Mouse (Mus musculus): ENCODE data around the gene Hist2h2be. TPM values are rescaled to one million over a fixed set of nuclear protein-coding genes. Genes with fewer than 3 reads are reported as not detected.

Gene Hist2h2be
- polyA plus RNA-seq, 1 experiment from 2014 or later: 4.7 TPM

- H3K4me3 ChIP-seq (ENCODE audit: low read depth, low read length): no peak overlapping the region
- no peaks in the 10 kb centered on the region for H3K27me3 ChIP-seq (ENCODE audit: control insufficient read depth, insufficient read depth, low read depth, low read length)
- H3K4me2 ChIP-seq (ENCODE audit: low read length): no peak overlapping the region
- H3K9ac ChIP-seq (ENCODE audit: low read depth, low read length): no peak overlapping the region
- peaks cover 20% of the 10 kb centered on the region for H3K36me3 ChIP-seq (ENCODE audit: control insufficient read depth, insufficient read depth, low read length)
- ATAC-seq: no peak
- no peaks in the 10 kb centered on the region for H3K9me3 ChIP-seq (replicated peaks; ENCODE audit: control insufficient read depth, low read length, poor library complexity, severe bottlenecking)
- H3K4me1 ChIP-seq (ENCODE audit: control insufficient read depth, insufficient read depth, low read length): peaks cover 31% of the 10 kb centered on the region
- no peak overlapping the region for H3K27ac ChIP-seq (ENCODE audit: low read length)
- 52% methylated on average over 4 of the region's 4 CpGs for WGBS
Observed at GRCm38 (mm10) chr3:96179531-96179930, 41.4 kb upstream of the Hist2h2be start.

- H3K9me3 ChIP-seq (replicated peaks; ENCODE audit: control insufficient read depth, low read length, poor library complexity, severe bottlenecking): no peaks in the 10 kb centered on the region
- no peaks in the 10 kb centered on the region for H3K27me3 ChIP-seq (ENCODE audit: control insufficient read depth, insufficient read depth, low read depth, low read length)
- peak within 1 kb of the TSS; percentile 76 for H3K4me3 ChIP-seq (ENCODE audit: low read depth, low read length)
- peak within 1 kb of the TSS; percentile 91 for H3K9ac ChIP-seq (ENCODE audit: low read depth, low read length)
- peaks cover 25% of the 10 kb centered on the region for H3K4me1 ChIP-seq (ENCODE audit: control insufficient read depth, insufficient read depth, low read length)
- peak within 1 kb of the TSS; percentile 66 for H3K4me2 ChIP-seq (ENCODE audit: low read length)
- under 1% methylated on average over 19 of the region's 23 CpGs for WGBS
- peaks cover 20% of the 10 kb centered on the region for H3K36me3 ChIP-seq (ENCODE audit: control insufficient read depth, insufficient read depth, low read length)
- H3K27ac ChIP-seq (ENCODE audit: low read length): peak within 1 kb of the TSS; percentile 93
- ATAC-seq: peak; percentile 77
Observed at GRCm38 (mm10) chr3:96180727-96181477, 40.0 kb upstream of the Hist2h2be start, which contains the start of gene Sv2a. TSS of gene Sv2a (plus strand) at chr3:96181151.

- Histone ChIP-seq H3K9ac (ENCODE audit: low read depth, low read length) (peak overlapping the region; percentile 91), H3K4me3 (ENCODE audit: low read depth, low read length) (peak overlapping the region; percentile 76), H3K27ac (ENCODE audit: low read length) (peak overlapping the region; percentile 93), H3K27me3 (ENCODE audit: control insufficient read depth, insufficient read depth, low read depth, low read length) (no peaks in the 10 kb centered on the region), H3K36me3 (ENCODE audit: control insufficient read depth, insufficient read depth, low read length) (peaks cover 20% of the 10 kb centered on the region), H3K4me2 (ENCODE audit: low read length) (peak overlapping the region; percentile 66), H3K4me1 (ENCODE audit: control insufficient read depth, insufficient read depth, low read length) (peaks cover 25% of the 10 kb centered on the region), H3K9me3 (replicated peaks; ENCODE audit: control insufficient read depth, low read length, poor library complexity, severe bottlenecking) (no peaks in the 10 kb centered on the region)
- ATAC-seq: peak; percentile 66
- 21% methylated on average over 12 of the region's 12 CpGs for WGBS
Observed at GRCm38 (mm10) chr3:96181510-96182381, 39.2 kb upstream of the Hist2h2be start.

- peaks cover 25% of the 10 kb centered on the region for H3K4me1 ChIP-seq (ENCODE audit: control insufficient read depth, insufficient read depth, low read length)
- peaks cover 20% of the 10 kb centered on the region for H3K36me3 ChIP-seq (ENCODE audit: control insufficient read depth, insufficient read depth, low read length)
- no peak for ATAC-seq
- H3K4me3 ChIP-seq (ENCODE audit: low read depth, low read length): peak overlapping the region; percentile 76
- H3K27me3 ChIP-seq (ENCODE audit: control insufficient read depth, insufficient read depth, low read depth, low read length): no peaks in the 10 kb centered on the region
- peak overlapping the region; percentile 93 for H3K27ac ChIP-seq (ENCODE audit: low read length)
- no peaks in the 10 kb centered on the region for H3K9me3 ChIP-seq (replicated peaks; ENCODE audit: control insufficient read depth, low read length, poor library complexity, severe bottlenecking)
- peak overlapping the region; percentile 91 for H3K9ac ChIP-seq (ENCODE audit: low read depth, low read length)
- peak overlapping the region; percentile 66 for H3K4me2 ChIP-seq (ENCODE audit: low read length)
- 20% methylated on average over 4 of the region's 4 CpGs for WGBS
Observed at GRCm38 (mm10) chr3:96182382-96182776, 38.5 kb upstream of the Hist2h2be start.

- Histone ChIP-seq H3K4me2 (ENCODE audit: low read length) (no peak overlapping the region), H3K27me3 (ENCODE audit: control insufficient read depth, insufficient read depth, low read depth, low read length) (no peaks in the 10 kb centered on the region), H3K9ac (ENCODE audit: low read depth, low read length) (no peak overlapping the region), H3K9me3 (replicated peaks; ENCODE audit: control insufficient read depth, low read length, poor library complexity, severe bottlenecking) (no peaks in the 10 kb centered on the region), H3K36me3 (ENCODE audit: control insufficient read depth, insufficient read depth, low read length) (peaks cover 39% of the 10 kb centered on the region), H3K27ac (ENCODE audit: low read length) (no peak overlapping the region), H3K4me1 (ENCODE audit: control insufficient read depth, insufficient read depth, low read length) (peaks cover 11% of the 10 kb centered on the region), H3K4me3 (ENCODE audit: low read depth, low read length) (no peak overlapping the region)
- ATAC-seq: no peak
- 74% methylated on average over 12 of the region's 12 CpGs for whole genome bisulfite sequencing
Observed at GRCm38 (mm10) chr3:96192977-96193376, 27.9 kb upstream of the Hist2h2be start.

GRCm38 (mm10) chr3:96194966-96195365 lies 26.0 kb upstream of the Hist2h2be start:
- 89% methylated on average over 10 of the region's 10 CpGs for WGBS
- ATAC-seq: no peak

GRCm38 (mm10) chr3:96195616-96196313 lies 25.2 kb upstream of the Hist2h2be start:
- peaks cover 12% of the 10 kb centered on the region for H3K4me1 ChIP-seq (ENCODE audit: control insufficient read depth, insufficient read depth, low read length)
- ATAC-seq: no peak
- no peaks in the 10 kb centered on the region for H3K27me3 ChIP-seq (ENCODE audit: control insufficient read depth, insufficient read depth, low read depth, low read length)
- peak overlapping the region; percentile 96; the same call in 1 of the 2 replicates for H3K4me2 ChIP-seq (ENCODE audit: low read length)
- H3K27ac ChIP-seq (ENCODE audit: low read length): no peak overlapping the region; the same call in 1 of the 2 replicates
- no peak overlapping the region; the same call in 1 of the 2 replicates for H3K4me3 ChIP-seq (ENCODE audit: low read depth, low read length)
- peaks cover 18% of the 10 kb centered on the region for H3K36me3 ChIP-seq (ENCODE audit: control insufficient read depth, insufficient read depth, low read length)
- WGBS: 93% methylated on average over 11 of the region's 11 CpGs
- no peaks in the 10 kb centered on the region for H3K9me3 ChIP-seq (replicated peaks; ENCODE audit: control insufficient read depth, low read length, poor library complexity, severe bottlenecking)
- no peak overlapping the region for H3K9ac ChIP-seq (ENCODE audit: low read depth, low read length)

More at GRCm38 (mm10) chr3:96194966-96195365, 26.0 kb upstream of the Hist2h2be start:
- H3K4me2 ChIP-seq (ENCODE audit: low read length): no peak overlapping the region
- peaks cover 12% of the 10 kb centered on the region for H3K4me1 ChIP-seq (ENCODE audit: control insufficient read depth, insufficient read depth, low read length)
- no peak overlapping the region for H3K9ac ChIP-seq (ENCODE audit: low read depth, low read length)
- no peaks in the 10 kb centered on the region for H3K9me3 ChIP-seq (replicated peaks; ENCODE audit: control insufficient read depth, low read length, poor library complexity, severe bottlenecking)
- no peak overlapping the region for H3K4me3 ChIP-seq (ENCODE audit: low read depth, low read length)
- H3K36me3 ChIP-seq (ENCODE audit: control insufficient read depth, insufficient read depth, low read length): peaks cover 23% of the 10 kb centered on the region
- no peaks in the 10 kb centered on the region for H3K27me3 ChIP-seq (ENCODE audit: control insufficient read depth, insufficient read depth, low read depth, low read length)
- H3K27ac ChIP-seq (ENCODE audit: low read length): no peak overlapping the region

GRCm38 (mm10) chr3:96196437-96197128 lies 24.3 kb upstream of the Hist2h2be start:
- H3K4me3 ChIP-seq (ENCODE audit: low read depth, low read length): peak overlapping the region; percentile 79
- peak overlapping the region; percentile 92 for H3K9ac ChIP-seq (ENCODE audit: low read depth, low read length)
- no peaks in the 10 kb centered on the region for H3K9me3 ChIP-seq (replicated peaks; ENCODE audit: control insufficient read depth, low read length, poor library complexity, severe bottlenecking)
- peak; percentile 10; the same call in 1 of the 2 replicates for ATAC-seq
- peak overlapping the region; percentile 98 for H3K27ac ChIP-seq (ENCODE audit: low read length)
- WGBS: 18% methylated on average over 27 of the region's 27 CpGs
- H3K4me2 ChIP-seq (ENCODE audit: low read length): peak overlapping the region; percentile 96
- H3K4me1 ChIP-seq (ENCODE audit: control insufficient read depth, insufficient read depth, low read length): peaks cover 12% of the 10 kb centered on the region
- H3K36me3 ChIP-seq (ENCODE audit: control insufficient read depth, insufficient read depth, low read length): peaks cover 18% of the 10 kb centered on the region
- H3K27me3 ChIP-seq (ENCODE audit: control insufficient read depth, insufficient read depth, low read depth, low read length): no peaks in the 10 kb centered on the region

Measured in midbrain, embryonic 16.5 days (tissue).